Mouse (Mus musculus) testis, adult 2 months (tissue): Measurements from ENCODE around the gene Kirrel.

Source experiments
- CTCF ChIP-seq: fragments of 200-500 bp; IDR thresholded peaks from 2 replicates; pipeline ENCODE4 v1.5.1; 2012; ENCODE audit warnings: low read depth, mild to moderate bottlenecking, inconsistent platforms, low read length, moderate library complexity; ENCODE audit not compliant: control insufficient read depth, insufficient read depth, insufficient replicate concordance
- POLR2A ChIP-seq: fragments of 200-500 bp; IDR thresholded peaks from 2 replicates; pipeline ENCODE4 v1.6.1; 2012; ENCODE audit warnings: low read depth, mild to moderate bottlenecking, inconsistent platforms, low read length, moderate library complexity; ENCODE audit not compliant: control insufficient read depth

DNA sequence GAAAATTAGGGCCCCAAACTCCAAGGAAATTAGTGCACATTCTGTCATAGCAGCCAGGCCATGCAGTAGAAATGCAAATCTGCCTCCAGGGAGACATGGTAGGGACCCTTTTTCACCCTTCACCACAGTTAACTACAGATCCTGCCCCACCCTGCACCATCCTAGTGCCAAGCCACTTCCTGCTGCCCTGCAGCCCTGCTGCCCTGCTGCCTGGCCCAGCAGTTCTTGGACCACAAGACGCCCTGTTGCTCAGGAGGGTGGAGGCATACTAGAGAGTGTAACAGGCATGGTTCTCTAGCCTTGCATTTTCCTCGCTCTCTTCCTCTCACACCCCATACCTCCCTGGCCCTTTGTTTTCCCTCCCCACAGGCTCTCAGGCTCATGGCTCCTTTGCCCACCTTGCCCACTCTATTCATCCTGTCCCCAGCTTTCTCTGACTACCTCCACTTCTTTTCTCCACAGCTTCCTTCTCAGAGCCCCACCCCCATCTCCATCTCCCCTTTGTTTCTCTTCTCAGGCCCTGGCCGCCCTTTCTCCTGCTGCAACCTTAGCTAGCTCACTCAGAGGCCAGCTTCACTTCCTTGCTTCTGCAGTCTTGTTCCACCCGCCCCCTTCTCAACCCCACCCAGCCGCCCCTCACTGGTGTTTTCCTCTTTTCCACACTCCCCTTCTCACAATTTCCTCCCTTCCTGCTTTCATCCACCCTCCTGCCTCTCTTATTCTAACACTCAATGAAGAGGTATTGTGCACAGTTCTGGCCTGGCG lies 29.9 kb downstream of the Kirrel start:
- no peak for TF ChIP-seq CTCF
- TF ChIP-seq POLR2A, result no peak
